Comparison of ENCODE assay signal across 35 mouse cellular contexts in the genomic region with DNA sequence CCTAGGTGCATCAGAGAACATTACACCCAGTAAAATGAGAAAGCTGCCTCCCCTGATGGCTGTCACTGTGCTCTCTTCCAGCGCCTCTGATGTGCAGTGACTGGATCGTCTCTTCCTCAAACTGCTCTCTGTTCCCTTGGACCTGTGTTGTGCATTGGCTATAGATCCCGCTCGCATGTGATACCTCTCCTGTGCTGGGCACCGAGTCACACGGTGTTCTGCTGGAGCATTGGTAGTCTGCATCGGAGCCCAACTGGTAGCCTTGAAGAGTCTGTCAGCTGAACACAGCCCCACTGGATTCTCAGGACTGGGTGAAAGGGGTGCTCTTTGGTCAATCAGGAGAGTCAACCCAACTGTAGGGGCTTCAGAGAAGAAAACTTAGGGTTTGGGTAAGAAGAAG. TPM values are rescaled to one million over a fixed set of nuclear protein-coding genes. Genes with fewer than 3 reads are reported as not detected.
"Had no signal": no experiment of that assay in that cellular context is flagged by ENCODE, and none has a peak within 500 bp of the region (broad histone marks: within the 10 kb centered on the region; RNA-seq: fewer than 3 reads in every experiment).

No protein-coding gene starts in this region.

- H3K4me2 ChIP-seq: limb, embryonic 12.5 days; limb, embryonic 13.5 days; limb, embryonic 15.5 days; liver, embryonic 11.5 days; liver, embryonic 12.5 days; liver, embryonic 13.5 days; liver, embryonic 15.5 days; lung, embryonic 14.5 days; lung, embryonic 15.5 days; midbrain, embryonic 11.5 days; midbrain, embryonic 12.5 days; midbrain, embryonic 13.5 days; midbrain, embryonic 15.5 days; neural tube, embryonic 12.5 days had no signal

- ATAC-seq: liver, embryonic 12.5 days; liver, postnatal 0 days; lung, postnatal 0 days; midbrain, embryonic 13.5 days; midbrain, embryonic 15.5 days; midbrain, embryonic 16.5 days had no signal

- H3K27ac ChIP-seq: limb, embryonic 10.5 days; limb, embryonic 12.5 days; limb, embryonic 13.5 days; limb, embryonic 15.5 days; liver, embryonic 12.5 days; liver, embryonic 13.5 days; liver, embryonic 14.5 days; liver, embryonic 15.5 days; lung, embryonic 15.5 days; macrophage; midbrain, embryonic 10.5 days; midbrain, embryonic 12.5 days; midbrain, embryonic 13.5 days; midbrain, embryonic 15.5 days; neural tube, embryonic 12.5 days had no signal

- H3K4me3 ChIP-seq: limb, embryonic 10.5 days; limb, embryonic 12.5 days; limb, embryonic 13.5 days; limb, embryonic 15.5 days; liver, embryonic 12.5 days; liver, embryonic 13.5 days; liver, embryonic 15.5 days; lung, embryonic 15.5 days; megakaryocyte, embryonic 14.5 days; midbrain, embryonic 10.5 days; midbrain, embryonic 12.5 days; midbrain, embryonic 13.5 days; midbrain, embryonic 15.5 days; myocyte; neural tube, embryonic 12.5 days had no signal

- H3K9ac ChIP-seq: limb, embryonic 12.5 days; limb, embryonic 13.5 days; limb, embryonic 15.5 days; liver, embryonic 12.5 days; liver, embryonic 13.5 days; liver, embryonic 14.5 days; liver, embryonic 15.5 days; liver, postnatal 0 days; lung, embryonic 14.5 days; lung, embryonic 15.5 days; midbrain, embryonic 12.5 days; midbrain, embryonic 13.5 days; midbrain, embryonic 15.5 days; neural tube, embryonic 12.5 days had no signal

- H3K27me3 ChIP-seq: limb, embryonic 12.5 days; limb, embryonic 13.5 days; limb, embryonic 15.5 days; liver, embryonic 12.5 days; liver, embryonic 13.5 days; liver, embryonic 15.5 days; lung, embryonic 15.5 days; megakaryocyte, embryonic 14.5 days; midbrain, embryonic 12.5 days; midbrain, embryonic 13.5 days; midbrain, embryonic 15.5 days; neural tube, embryonic 12.5 days had no signal

- H3K9me3 ChIP-seq: limb, embryonic 10.5 days; limb, embryonic 12.5 days; limb, embryonic 13.5 days; limb, embryonic 15.5 days; liver, embryonic 12.5 days; liver, embryonic 13.5 days; liver, embryonic 15.5 days; lung, embryonic 15.5 days; midbrain, embryonic 10.5 days; midbrain, embryonic 12.5 days; midbrain, embryonic 13.5 days; midbrain, embryonic 15.5 days; neural tube, embryonic 12.5 days had no signal

- H3K4me1 ChIP-seq: limb, embryonic 10.5 days; limb, embryonic 12.5 days; limb, embryonic 13.5 days; limb, embryonic 15.5 days; liver, embryonic 12.5 days; liver, embryonic 13.5 days; liver, embryonic 15.5 days; lung, embryonic 15.5 days; megakaryocyte, embryonic 14.5 days; midbrain, embryonic 10.5 days; midbrain, embryonic 12.5 days; midbrain, embryonic 13.5 days; midbrain, embryonic 15.5 days; neural tube, embryonic 12.5 days had no signal

- DNase-seq: left cerebral cortex, postnatal 4 days; liver; liver, embryonic 13.5 days; liver, postnatal 0 days; lung, adult 18-20 months; lung, adult 2 months; lung, embryonic 14.5 days; lung, postnatal 10 days; lung, postnatal 14 days; lung, postnatal 36 days; lung, postnatal 4 days; midbrain, embryonic 14.5 days had no signal

RNA-seq across cellular contexts. Expression of a gene that starts 31.2 kb away (rescaled TPM):
- total RNA-seq: liver, adult 2 months; megakaryocyte, adult 5-6 weeks had no signal
- polyA plus RNA-seq: limb, embryonic 11.5 days; liver, embryonic 15.5 days; macrophage had no signal
